ENCODE assay signal across 8 mouse cellular contexts in the genomic region with DNA sequence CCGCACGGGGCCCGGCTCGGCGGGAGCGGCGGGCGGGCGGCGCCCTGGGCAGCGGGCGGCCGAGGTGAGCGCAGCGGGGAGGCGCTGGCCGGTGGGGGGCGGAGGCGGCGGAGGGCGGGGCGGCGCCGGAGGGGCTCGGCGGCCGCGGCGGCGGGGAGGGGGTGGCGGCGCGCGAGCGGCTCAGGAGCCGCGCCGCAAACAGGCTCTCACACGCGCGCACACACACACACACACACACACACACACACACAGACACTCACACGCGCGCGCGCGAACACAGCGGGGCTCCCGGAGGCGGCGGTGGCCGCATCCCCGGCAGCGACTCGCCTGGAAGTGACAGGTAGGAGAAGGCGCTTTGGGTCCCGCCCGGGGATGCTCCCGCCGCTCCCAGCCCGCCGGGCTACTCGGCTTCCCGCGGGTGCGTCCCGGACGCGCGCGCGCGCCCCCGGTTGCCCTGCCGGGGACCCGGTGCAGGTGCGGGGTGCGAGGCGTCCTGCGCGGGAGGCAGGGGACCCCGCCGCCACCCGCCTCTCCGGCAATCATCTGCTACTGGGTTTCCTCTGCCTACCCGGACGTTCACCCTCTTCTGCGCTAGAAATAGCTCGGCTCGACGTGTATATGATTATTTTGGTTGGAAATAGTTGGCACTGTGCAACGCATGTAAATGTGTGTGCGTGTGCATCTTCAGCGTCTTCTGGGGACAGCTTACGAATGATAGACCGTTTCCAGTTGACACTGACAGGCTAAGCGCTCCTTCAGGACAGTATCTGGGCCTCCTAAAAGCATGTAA. TPM values are rescaled to one million over a fixed set of nuclear protein-coding genes. Genes with fewer than 3 reads are reported as not detected.
A peak's percentile ranks its signal among the peaks of the same experiment; 100 is the strongest.
DNase-seq lines count a peak whose midpoint lies in the region; ATAC-seq and TF ChIP-seq lines count a peak whose summit lies in the region.

No protein-coding gene starts in this region.

- peak overlapping the region; percentile 78 for H3K4me3 ChIP-seq in hindbrain, embryonic 13.5 days
- H3K4me3 ChIP-seq in left cerebral cortex, adult 2 months = peak overlapping the region; percentile 72

- peak; percentile 48 for DNase-seq in T-cell, adult 2 months (ENCODE audit: low spot score)
- DNase-seq in cerebellum, postnatal 10 days = peak; percentile 84 to 85
- DNase-seq in frontal cortex, postnatal 36 days (ENCODE audit: low spot score in 2 of 2) = peak; percentile 34 to 48
- peak; percentile 48 to 56 for DNase-seq in left cerebral cortex, adult 2 months (ENCODE audit: extremely low spot score in 1 of 2, low spot score in 2 of 2)
- DNase-seq in lung, postnatal 4 days = peak; percentile 62 to 73
- DNase-seq in right cerebral cortex, adult 2 months (ENCODE audit: low spot score in 2 of 2) = peak; percentile 22 to 58
- peak; percentile 45 to 51 for DNase-seq in urinary bladder, postnatal 36 days (ENCODE audit: low spot score in 2 of 2)

- peak overlapping the region; percentile 99 for H3K27ac ChIP-seq in hindbrain, embryonic 13.5 days
- H3K27ac ChIP-seq in left cerebral cortex, adult 2 months = peak overlapping the region; percentile 86

- H3K4me1 ChIP-seq in hindbrain, embryonic 13.5 days (replicated peaks) = peaks cover 9% of the 10 kb centered on the region; the same call in 1 of the 2 replicates

- peak; percentile 76 for ATAC-seq in hindbrain, embryonic 13.5 days (ENCODE audit: low FRiP score)

- peaks cover 6% of the 10 kb centered on the region for H3K36me3 ChIP-seq in hindbrain, embryonic 13.5 days

- intact Hi-C loops in left cerebral cortex, adult 2 months (cut with DNase I) = loop anchor here (2.0 to 5.0 kb wide), 4 partner anchors 105 to 268 kb away; no protein-coding TSS in a partner anchor

- peak overlapping the region; percentile 62 for H3K4me2 ChIP-seq in hindbrain, embryonic 13.5 days

- peak overlapping the region; percentile 96 for H3K9ac ChIP-seq in hindbrain, embryonic 13.5 days

- under 1% methylated on average over 42 of the region's 97 CpGs for WGBS in hindbrain, embryonic 13.5 days

- peak; percentile 15 for TF ChIP-seq CTCF in left cerebral cortex, adult 2 months (IDR thresholded peaks at IDR 0.05)

- no peaks in the 10 kb centered on the region for H3K9me3 ChIP-seq in hindbrain, embryonic 13.5 days

- no peaks in the 10 kb centered on the region for H3K27me3 ChIP-seq in hindbrain, embryonic 13.5 days

RNA-seq across cellular contexts. Expression of a gene that starts 0.8 kb away (rescaled TPM):
- 49.7 and 50.7 TPM in 2 replicates for polyA plus RNA-seq in hindbrain, embryonic 13.5 days (2015; fragmentation: Nextera tagmentation; extraction: Ambion mirVana)
- total RNA-seq in left cerebral cortex, adult 2 months (2021) = 10 to 100 TPM; 67.5 to 81.8 TPM

Comparison
In these comparisons a context has a peak if more than half of its experiments do, and no peak if none do; other contexts are left out.
1. Peak in every context shown above with its lines: DNase-seq, ATAC-seq, H3K4me3 ChIP-seq and H3K27ac ChIP-seq.